Mouse (Mus musculus) right cerebral cortex, postnatal 10 days (tissue): ENCODE measurements at regions not wholly inside any gene's neighbourhood (a gene's known extent, or its start where the extent isn't known, plus 50 kb on each side); places are given as distances from the start of the nearest gene placed in this dataset.

Experiments
- DNase-seq, 2 experiments: peaks; one replicate each; pipeline ENCODE4 v3.0.0; 2021; ENCODE audit warnings: low spot score in 2 of 2

GRCm38 (mm10) chr10:118622916-118623315 lies 182.1 kb downstream of the Ifng start:
- DNase-seq: no peak

GRCm38 (mm10) chr10:118624368-118624767 lies 183.5 kb downstream of the Ifng start:
- no peak for DNase-seq

GRCm38 (mm10) chr10:118628000-118628399 lies 187.2 kb downstream of the Ifng start:
- no peak for DNase-seq

GRCm38 (mm10) chr10:118629360-118630040 lies 188.7 kb downstream of the Ifng start:
- DNase-seq: no peak

GRCm38 (mm10) chr10:118631786-118632185 lies 190.9 kb downstream of the Ifng start:
- no peak for DNase-seq

- DNase-seq: no peak
Measured at GRCm38 (mm10) chr10:118632187-118632586, 191.3 kb downstream of the Ifng start.

- no peak for DNase-seq
Measured at GRCm38 (mm10) chr10:118633429-118633828, 192.6 kb downstream of the Ifng start.

- DNase-seq: no peak
Measured at GRCm38 (mm10) chr10:118639097-118639496, 198.3 kb downstream of the Ifng start.

GRCm38 (mm10) chr10:118640121-118640809 lies 199.4 kb downstream of the Ifng start:
- DNase-seq: peak in 1 of 2 experiments; percentile 28

GRCm38 (mm10) chr10:118640810-118641427 lies 200.1 kb downstream of the Ifng start:
- DNase-seq: peak; percentile 39 to 62

GRCm38 (mm10) chr10:118643622-118644021 lies 202.8 kb downstream of the Ifng start:
- peak; percentile 57 to 83 for DNase-seq

GRCm38 (mm10) chr10:118648111-118648510 lies 207.3 kb downstream of the Ifng start:
- peak; percentile 78 to 79 for DNase-seq

- DNase-seq: no peak
Measured at GRCm38 (mm10) chr10:118656561-118656960, 213.4 kb downstream of the Dyrk2 start.

- no peak for DNase-seq
Measured at GRCm38 (mm10) chr10:118666009-118666408, 204.0 kb downstream of the Dyrk2 start.

GRCm38 (mm10) chr10:118675816-118676465 lies 194.1 kb downstream of the Dyrk2 start:
- DNase-seq: no peak

GRCm38 (mm10) chr10:118678750-118679418 lies 191.1 kb downstream of the Dyrk2 start:
- no peak for DNase-seq

GRCm38 (mm10) chr10:118679507-118679906 lies 190.5 kb downstream of the Dyrk2 start:
- DNase-seq: no peak

GRCm38 (mm10) chr10:118680896-118681295 lies 189.1 kb downstream of the Dyrk2 start:
- DNase-seq: no peak

- no peak for DNase-seq
Measured at GRCm38 (mm10) chr10:118683356-118683755, 186.7 kb downstream of the Dyrk2 start.

GRCm38 (mm10) chr10:118699292-118699691 lies 170.7 kb downstream of the Dyrk2 start:
- DNase-seq: peak; percentile 54 to 55

GRCm38 (mm10) chr10:118700115-118700514 lies 169.9 kb downstream of the Dyrk2 start:
- DNase-seq: no peak

- DNase-seq: no peak
Measured at GRCm38 (mm10) chr10:118706020-118706419, 164.0 kb downstream of the Dyrk2 start.
